Mouse (Mus musculus) limb, embryonic 12.5 days (tissue): ENCODE results near the gene Gabra4. TPM values are rescaled to one million over a fixed set of nuclear protein-coding genes. Genes with fewer than 3 reads are reported as not detected.

Experiments used
- ATAC-seq: fragments of 200-750 bp; cut with Nextera tagmentation; 2 replicates; pipeline ENCODE4 v1.8.0; 2017; ENCODE audit warnings: low read depth, moderate TSS enrichment; ENCODE audit not compliant: insufficient number of reproducible peaks, insufficient read depth, low FRiP score, low TSS enrichment
- H3K27ac ChIP-seq: fragments of 300-500 bp; sonication (generic); 2 replicates; pipeline ENCODE4 v1.5.1; 2016; ENCODE audit warnings: mild to moderate bottlenecking, moderate library complexity
- H3K27me3 ChIP-seq: fragments of 300-500 bp; sonication (generic); 2 replicates; pipeline ENCODE4 v1.6.1; 2016; ENCODE audit warnings: mild to moderate bottlenecking, moderate library complexity
- H3K36me3 ChIP-seq: fragments of 300-500 bp; sonication (generic); 2 replicates; pipeline ENCODE4 v1.6.1; 2016; ENCODE audit warnings: mild to moderate bottlenecking, moderate library complexity
- H3K4me1 ChIP-seq: fragments of 300-500 bp; sonication (generic); replicated peaks from 2 replicates; pipeline ENCODE4 v1.6.1; 2016
- H3K4me2 ChIP-seq: fragments of 300-500 bp; sonication (generic); 2 replicates; pipeline ENCODE4 v1.6.1; 2016; ENCODE audit warnings: mild to moderate bottlenecking, moderate library complexity
- H3K4me3 ChIP-seq: fragments of 300-500 bp; sonication (generic); replicated peaks from 2 replicates; pipeline ENCODE4 v1.5.1; 2016; ENCODE audit warnings: mild to moderate bottlenecking
- H3K9ac ChIP-seq: fragments of 300-500 bp; sonication (generic); replicated peaks from 2 replicates; pipeline ENCODE4 v1.6.1; 2016; ENCODE audit warnings: mild to moderate bottlenecking, moderate library complexity
- H3K9me3 ChIP-seq: fragments of 300-500 bp; sonication (generic); 2 replicates; pipeline ENCODE4 v1.6.1; 2016; ENCODE audit warnings: mild to moderate bottlenecking, moderate library complexity
- WGBS: fragments of 180-500 bp; shearing (Covaris S2); methylation state at CpG from one replicate; pipeline ENCODE4 v1.1.7; 2016; 5-methylcytosine and 5-hydroxymethylcytosine counted together
- polyA plus RNA-seq: library from polyadenylated mRNA; unstranded; fragments of >200 nt; fragmentation: Nextera tagmentation; extraction: Ambion mirVana; gene quantifications from 2 replicates; pipeline ENCODE4 v1.2.1, GENCODE M21; 2016

Gabra4 gene
- 4.0 and 4.4 TPM in 2 replicates for polyA plus RNA-seq

- ATAC-seq, result peak; percentile 60; the same call in 1 of the 2 replicates
- Histone ChIP-seq H3K4me3 (peak within 1 kb of the TSS; percentile 56), H3K27me3 (peaks cover 44% of the 10 kb centered on the region), H3K9ac (peak within 1 kb of the TSS; percentile 50), H3K4me1 (peaks cover 8% of the 10 kb centered on the region; the same call in 1 of the 2 replicates), H3K36me3 (no peaks in the 10 kb centered on the region), H3K27ac (no peak within 1 kb of the TSS), H3K4me2 (peak within 1 kb of the TSS; percentile 93), H3K9me3 (no peaks in the 10 kb centered on the region)
- 2% methylated on average over 15 of the region's 15 CpGs for WGBS
Measured at GRCm38 (mm10) chr5:71658115-71658497, at the start of gene Gabra4. Gene Gabra4, minus strand, starts transcription at chr5:71658308.

GRCm38 (mm10) chr5:71701273-71701614 is 43.1 kb upstream of the Gabra4 start:
- Histone ChIP-seq H3K9ac (peak overlapping the region; percentile 44), H3K27me3 (peaks cover 28% of the 10 kb centered on the region), H3K27ac (no peak overlapping the region), H3K4me1 (peaks cover 14% of the 10 kb centered on the region), H3K9me3 (no peaks in the 10 kb centered on the region), H3K4me3 (peak overlapping the region; percentile 53), H3K36me3 (no peaks in the 10 kb centered on the region), H3K4me2 (peak overlapping the region; percentile 87)
- 2% methylated on average over 6 of the region's 6 CpGs for WGBS
- ATAC-seq, result no peak

GRCm38 (mm10) chr5:71700468-71701272 is 42.6 kb upstream of the Gabra4 start:
- H3K4me1 ChIP-seq, result peaks cover 14% of the 10 kb centered on the region
- WGBS, result under 1% methylated on average over 46 of the region's 46 CpGs
- H3K9ac ChIP-seq, result peak overlapping the region; percentile 44
- H3K36me3 ChIP-seq, result no peaks in the 10 kb centered on the region
- no peak overlapping the region for H3K27ac ChIP-seq
- ATAC-seq, result peak; percentile 92
- no peaks in the 10 kb centered on the region for H3K9me3 ChIP-seq
- H3K27me3 ChIP-seq, result peaks cover 28% of the 10 kb centered on the region
- peak overlapping the region; percentile 87 for H3K4me2 ChIP-seq
- H3K4me3 ChIP-seq, result peak overlapping the region; percentile 53

GRCm38 (mm10) chr5:71699696-71700467 is 41.8 kb upstream of the Gabra4 start:
- H3K4me1 ChIP-seq, result peaks cover 14% of the 10 kb centered on the region
- peak overlapping the region; percentile 87 for H3K4me2 ChIP-seq
- H3K4me3 ChIP-seq, result peak overlapping the region; percentile 53
- no peaks in the 10 kb centered on the region for H3K36me3 ChIP-seq
- 2% methylated on average over 19 of the region's 19 CpGs for WGBS
- H3K9me3 ChIP-seq, result no peaks in the 10 kb centered on the region
- no peak overlapping the region; the same call in 1 of the 2 replicates for H3K9ac ChIP-seq
- H3K27me3 ChIP-seq, result peaks cover 28% of the 10 kb centered on the region
- no peak overlapping the region for H3K27ac ChIP-seq
- no peak for ATAC-seq

- H3K36me3 ChIP-seq, result no peaks in the 10 kb centered on the region
- no peak overlapping the region for H3K27ac ChIP-seq
- ATAC-seq, result no peak
- 27% methylated on average over 4 of the region's 4 CpGs for WGBS
- H3K4me2 ChIP-seq, result no peak overlapping the region
- no peak overlapping the region for H3K9ac ChIP-seq
- no peak overlapping the region for H3K4me3 ChIP-seq
- H3K4me1 ChIP-seq, result no peaks in the 10 kb centered on the region
- no peaks in the 10 kb centered on the region for H3K27me3 ChIP-seq
- H3K9me3 ChIP-seq, result no peaks in the 10 kb centered on the region
Measured at GRCm38 (mm10) chr5:71665593-71665992, 7.5 kb upstream of the Gabra4 start.

- peak within 1 kb of the TSS; percentile 56 for H3K4me3 ChIP-seq
- peak; percentile 93 for ATAC-seq
- no peak within 1 kb of the TSS for H3K27ac ChIP-seq
- H3K9ac ChIP-seq, result peak within 1 kb of the TSS; percentile 50
- H3K4me2 ChIP-seq, result peak within 1 kb of the TSS; percentile 93
- H3K27me3 ChIP-seq, result peaks cover 44% of the 10 kb centered on the region
- under 1% methylated on average over 49 of the region's 49 CpGs for WGBS
- peaks cover 8% of the 10 kb centered on the region; the same call in 1 of the 2 replicates for H3K4me1 ChIP-seq
- H3K9me3 ChIP-seq, result no peaks in the 10 kb centered on the region
- no peaks in the 10 kb centered on the region for H3K36me3 ChIP-seq
Measured at GRCm38 (mm10) chr5:71657482-71658114, 510 bp downstream of the Gabra4 start, which contains the start of gene Gabrb1. Gene Gabrb1, plus strand, starts transcription at chr5:71658113.

GRCm38 (mm10) chr5:71656771-71657170 is 1.3 kb downstream of the Gabra4 start:
- H3K4me2 ChIP-seq, result peak overlapping the region; percentile 93
- H3K27ac ChIP-seq, result no peak overlapping the region
- peaks cover 44% of the 10 kb centered on the region for H3K27me3 ChIP-seq
- H3K4me3 ChIP-seq, result peak overlapping the region; percentile 56; the same call in 1 of the 2 replicates
- no peaks in the 10 kb centered on the region for H3K36me3 ChIP-seq
- peaks cover 8% of the 10 kb centered on the region; the same call in 1 of the 2 replicates for H3K4me1 ChIP-seq
- no peak overlapping the region for H3K9ac ChIP-seq
- no peaks in the 10 kb centered on the region for H3K9me3 ChIP-seq
- 5% methylated on average over 10 of the region's 10 CpGs for WGBS
- ATAC-seq, result no peak

- no peak for ATAC-seq
- peaks cover 8% of the 10 kb centered on the region; the same call in 1 of the 2 replicates for H3K4me1 ChIP-seq
- H3K4me2 ChIP-seq, result no peak overlapping the region
- no peak overlapping the region for H3K9ac ChIP-seq
- no peaks in the 10 kb centered on the region for H3K36me3 ChIP-seq
- H3K9me3 ChIP-seq, result no peaks in the 10 kb centered on the region
- WGBS, result 87% methylated on average over 5 of the region's 5 CpGs
- peaks cover 35% of the 10 kb centered on the region for H3K27me3 ChIP-seq
- no peak overlapping the region for H3K27ac ChIP-seq
- no peak overlapping the region for H3K4me3 ChIP-seq
Measured at GRCm38 (mm10) chr5:71654056-71654455, 4.1 kb downstream of the Gabra4 start.

GRCm38 (mm10) chr5:71648108-71648507 is 10.0 kb downstream of the Gabra4 start:
- no peaks in the 10 kb centered on the region for H3K27me3 ChIP-seq
- H3K9ac ChIP-seq, result no peak overlapping the region
- 90% methylated on average over 2 of the region's 2 CpGs for WGBS
- H3K9me3 ChIP-seq, result no peaks in the 10 kb centered on the region
- H3K36me3 ChIP-seq, result no peaks in the 10 kb centered on the region
- H3K4me2 ChIP-seq, result no peak overlapping the region
- no peak overlapping the region for H3K27ac ChIP-seq
- no peak for ATAC-seq
- no peaks in the 10 kb centered on the region for H3K4me1 ChIP-seq
- no peak overlapping the region for H3K4me3 ChIP-seq

- Histone ChIP-seq H3K4me3 (no peak overlapping the region), H3K4me1 (no peaks in the 10 kb centered on the region), H3K9me3 (no peaks in the 10 kb centered on the region), H3K27me3 (no peaks in the 10 kb centered on the region), H3K27ac (no peak overlapping the region), H3K4me2 (no peak overlapping the region), H3K36me3 (no peaks in the 10 kb centered on the region), H3K9ac (no peak overlapping the region)
- WGBS, result 64% methylated on average over 10 of the region's 10 CpGs
- ATAC-seq, result no peak
Measured at GRCm38 (mm10) chr5:71639804-71640203, 18.3 kb downstream of the Gabra4 start.

GRCm38 (mm10) chr5:71627820-71628219 is 30.3 kb downstream of the Gabra4 start:
- WGBS, result 87% methylated on average over 3 of the region's 3 CpGs
- no peaks in the 10 kb centered on the region for H3K27me3 ChIP-seq
- ATAC-seq, result no peak
- no peak overlapping the region for H3K4me2 ChIP-seq
- H3K4me1 ChIP-seq, result no peaks in the 10 kb centered on the region
- H3K9ac ChIP-seq, result no peak overlapping the region
- no peaks in the 10 kb centered on the region for H3K9me3 ChIP-seq
- no peak overlapping the region for H3K27ac ChIP-seq
- H3K36me3 ChIP-seq, result no peaks in the 10 kb centered on the region
- H3K4me3 ChIP-seq, result no peak overlapping the region
